Mouse (Mus musculus) embryo, embryonic 11.5 days (tissue): ENCODE data around the gene Erbb3.
A peak's percentile ranks its signal among the peaks of the same experiment; 100 is the strongest.

Experiments
- DNase-seq: peaks from one replicate; pipeline ENCODE4 v3.0.0-alpha.2; 2012; ENCODE audit warnings: low read depth, low spot score

The Erbb3 gene

DNA sequence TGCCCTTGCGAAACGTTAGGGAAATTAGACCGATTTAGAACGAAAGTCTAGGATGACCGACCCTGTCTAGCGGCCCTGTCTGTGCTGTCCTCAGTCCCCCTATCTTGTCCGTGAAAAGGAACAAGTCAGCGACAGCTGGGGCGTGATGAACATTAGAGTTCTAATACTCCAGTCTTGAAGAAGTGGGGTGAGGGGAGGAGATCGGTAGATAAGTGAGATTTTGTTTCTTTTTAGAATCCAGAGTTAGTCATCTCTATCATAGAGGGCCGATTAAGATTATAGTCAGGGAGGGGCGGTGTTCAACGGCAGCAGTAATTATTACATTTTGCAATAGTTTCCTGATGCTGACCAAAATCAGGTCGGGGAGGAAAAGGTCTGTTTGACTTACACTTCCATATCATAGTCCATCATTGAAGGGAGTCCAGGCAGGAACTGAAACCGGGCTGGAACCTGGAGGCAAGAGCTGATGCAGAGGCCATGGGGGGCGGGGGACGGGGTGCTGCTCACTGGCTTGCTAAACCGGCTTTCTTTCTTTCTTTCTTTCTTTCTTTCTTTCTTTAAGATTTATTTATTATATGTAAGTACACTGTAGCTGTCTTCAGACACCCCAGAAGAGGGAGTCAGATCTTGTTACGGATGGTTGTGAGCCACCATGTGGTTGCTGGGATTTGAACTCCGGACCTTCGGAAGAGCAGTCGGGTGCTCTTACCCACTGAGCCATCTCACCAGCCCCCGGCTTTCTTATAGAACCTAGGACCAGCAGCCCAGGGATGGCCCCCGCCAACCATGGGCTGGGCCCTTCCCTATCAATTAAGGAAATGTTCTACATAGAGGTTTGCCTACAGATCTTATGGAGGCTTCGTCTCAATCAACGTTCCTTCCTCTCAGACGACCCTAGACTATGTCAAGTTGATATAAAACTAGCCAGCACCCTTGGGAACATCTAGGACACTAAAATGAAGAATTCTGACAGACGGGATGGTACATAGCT, 62.8 kb downstream of the Erbb3 start:
- no peak for DNase-seq

DNA sequence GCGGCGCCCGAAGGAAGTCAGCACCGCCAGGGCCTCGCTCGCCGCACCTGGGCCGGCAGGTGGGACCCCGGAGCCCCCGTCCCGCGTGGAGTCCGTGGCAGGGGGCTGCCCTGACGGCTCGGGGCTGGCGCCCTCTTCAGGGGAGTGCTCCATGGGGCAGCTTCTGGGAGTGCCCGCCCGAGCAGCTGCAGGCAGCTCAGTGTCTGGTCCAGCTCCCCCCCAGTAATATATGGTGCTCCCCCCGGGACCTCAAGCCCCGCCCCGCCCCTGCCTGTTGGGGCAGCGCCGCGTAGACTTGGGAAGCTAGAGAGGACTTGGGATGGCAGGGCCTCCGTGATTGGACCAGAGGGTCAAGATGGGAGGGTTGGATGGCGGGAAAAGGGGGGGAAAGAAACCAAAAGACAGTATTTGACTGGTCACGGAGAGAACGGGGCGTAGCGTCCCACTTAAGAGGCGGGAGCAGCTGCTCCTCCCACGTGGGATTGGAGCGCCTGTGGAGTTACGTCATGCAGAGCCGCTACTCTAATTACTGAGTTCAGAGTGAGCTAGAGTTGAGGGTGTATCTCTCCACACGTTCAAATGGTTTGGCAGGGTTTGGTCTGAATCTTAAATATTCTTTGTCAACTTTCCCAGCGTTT, 63.7 kb downstream of the Erbb3 start, which contains the start of gene Esyt1:
TSS of gene Esyt1 (minus strand) at position 201 of the 638 bp plus-strand sequence.
- DNase-seq: peak; percentile 94

- DNase-seq: peak; percentile 36
Measured at GRCm38 (mm10) chr10:128524732-128525662, 64.5 kb downstream of the Erbb3 start.

- no peak for DNase-seq
Measured at GRCm38 (mm10) chr10:128524111-128524731, 65.2 kb downstream of the Erbb3 start.

GRCm38 (mm10) chr10:128522351-128522750, 67.1 kb downstream of the Erbb3 start:
- DNase-seq: no peak

- no peak for DNase-seq
Measured at GRCm38 (mm10) chr10:128520591-128520990, 68.9 kb downstream of the Erbb3 start.

DNA sequence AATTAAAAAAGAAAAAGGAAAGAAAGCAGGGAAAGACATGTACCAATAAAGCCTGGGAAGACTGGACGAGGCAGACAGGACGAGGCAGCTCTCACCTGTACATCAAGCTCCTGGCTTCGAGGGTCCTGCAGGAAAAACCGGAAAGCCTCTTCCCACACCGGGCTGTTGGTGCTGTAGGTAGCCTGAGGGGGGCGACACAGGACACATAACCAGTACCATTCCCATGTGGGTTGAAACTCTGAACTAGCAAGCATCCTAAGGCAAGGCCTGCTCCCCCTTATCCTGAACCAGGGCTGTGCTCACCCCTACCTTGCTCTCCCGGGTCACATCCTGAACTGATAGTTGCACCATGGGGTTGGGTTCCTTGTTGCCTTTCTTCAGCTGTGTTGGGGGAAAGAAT, 70.6 kb downstream of the Erbb3 start:
- DNase-seq: no peak
